Mouse (Mus musculus) forebrain, embryonic 11.5 days (tissue): Measurements from ENCODE around the gene Proz. TPM values are rescaled to one million over a fixed set of nuclear protein-coding genes. Genes with fewer than 3 reads are reported as not detected.

Experiments
- ATAC-seq: fragments of 200-750 bp; cut with Nextera tagmentation; replicated peaks from 2 replicates; pipeline ENCODE4 v1.8.0; 2017; ENCODE audit warnings: moderate TSS enrichment; ENCODE audit not compliant: low FRiP score
- DNase-seq: peaks from one replicate; pipeline ENCODE4 v3.0.0-alpha.2; 2017; ENCODE audit warnings: low spot score
- H3K27ac ChIP-seq: fragments of 300-500 bp; sonication (generic); 2 replicates; pipeline ENCODE4 v1.5.1; 2014; ENCODE audit warnings: low read depth, low read length
- H3K27me3 ChIP-seq: fragments of 300-500 bp; sonication (generic); 2 replicates; pipeline ENCODE4 v1.6.1; 2014; ENCODE audit warnings: mild to moderate bottlenecking, low read length, mixed read lengths; ENCODE audit not compliant: control insufficient read depth, insufficient read depth
- H3K36me3 ChIP-seq: fragments of 300-500 bp; sonication (generic); 2 replicates; pipeline ENCODE4 v1.6.1; 2014; ENCODE audit warnings: mild to moderate bottlenecking, low read length, moderate library complexity, mixed read lengths; ENCODE audit not compliant: control insufficient read depth, insufficient read depth
- H3K4me1 ChIP-seq: fragments of 300-500 bp; sonication (generic); replicated peaks from 2 replicates; pipeline ENCODE4 v1.6.1; 2014; ENCODE audit warnings: low read length, mixed read lengths; ENCODE audit not compliant: control insufficient read depth, insufficient read depth
- H3K4me2 ChIP-seq: fragments of 300-500 bp; sonication (generic); 2 replicates; pipeline ENCODE4 v1.6.1; 2014; ENCODE audit warnings: low read depth, mild to moderate bottlenecking, low read length, moderate library complexity, mixed read lengths; ENCODE audit not compliant: severe bottlenecking
- H3K4me3 ChIP-seq: fragments of 300-500 bp; sonication (generic); 2 replicates; pipeline ENCODE4 v1.5.1; 2014; ENCODE audit warnings: low read depth, low read length
- H3K9ac ChIP-seq: fragments of 300-500 bp; sonication (generic); 2 replicates; pipeline ENCODE4 v1.6.1; 2014; ENCODE audit warnings: low read length
- H3K9me3 ChIP-seq: fragments of 300-500 bp; sonication (generic); 2 replicates; pipeline ENCODE4 v1.6.1; 2016; ENCODE audit warnings: low read length, mixed read lengths; ENCODE audit not compliant: control insufficient read depth
- WGBS: fragments of 180-500 bp; shearing (Covaris S2); extraction: QIAGEN DNeasy Blood & Tissue Kit; methylation state at CpG from one replicate; pipeline ENCODE4 v1.1.7; 2014; 5-methylcytosine and 5-hydroxymethylcytosine counted together
- polyA plus RNA-seq: library from polyadenylated mRNA; unstranded; fragments of >200 nt; fragmentation: Nextera tagmentation; extraction: Ambion mirVana; gene quantifications from 2 replicates; pipeline ENCODE4 v1.2.1, GENCODE M21; 2014

The Proz gene
- polyA plus RNA-seq, 1 experiment from 2014 or later = 0.79 TPM

DNA sequence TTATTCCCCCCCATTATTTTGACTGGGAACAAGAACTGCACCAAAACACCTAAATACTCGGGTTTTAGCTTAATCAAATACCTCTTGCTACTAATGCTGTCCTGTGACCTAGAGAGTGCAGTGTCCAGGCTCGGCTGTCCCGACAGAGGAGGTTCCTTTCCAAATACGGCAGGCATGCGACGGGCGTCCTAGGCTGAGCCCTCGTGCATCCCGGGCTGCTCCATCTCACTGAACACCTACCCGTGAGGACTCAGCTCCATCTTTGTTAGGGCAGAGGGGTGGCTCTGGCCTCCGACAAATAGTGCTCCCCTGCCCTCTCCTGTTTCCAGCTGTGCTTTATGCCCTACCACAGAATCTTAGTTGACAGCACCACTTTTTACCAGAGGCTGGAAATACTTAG, 51.2 kb downstream of the Proz start:
- H3K9me3 ChIP-seq = no peaks in the 10 kb centered on the region
- no peak overlapping the region for H3K27ac ChIP-seq
- no peaks in the 10 kb centered on the region for H3K4me1 ChIP-seq
- no peak overlapping the region for H3K9ac ChIP-seq
- no peaks in the 10 kb centered on the region for H3K27me3 ChIP-seq
- ATAC-seq (no peak), DNase-seq (no peak)
- H3K4me3 ChIP-seq = no peak overlapping the region
- no peaks in the 10 kb centered on the region; the same call in 1 of the 2 replicates for H3K36me3 ChIP-seq
- no peak overlapping the region for H3K4me2 ChIP-seq
- WGBS = 90% methylated on average over 11 of the region's 11 CpGs

DNA sequence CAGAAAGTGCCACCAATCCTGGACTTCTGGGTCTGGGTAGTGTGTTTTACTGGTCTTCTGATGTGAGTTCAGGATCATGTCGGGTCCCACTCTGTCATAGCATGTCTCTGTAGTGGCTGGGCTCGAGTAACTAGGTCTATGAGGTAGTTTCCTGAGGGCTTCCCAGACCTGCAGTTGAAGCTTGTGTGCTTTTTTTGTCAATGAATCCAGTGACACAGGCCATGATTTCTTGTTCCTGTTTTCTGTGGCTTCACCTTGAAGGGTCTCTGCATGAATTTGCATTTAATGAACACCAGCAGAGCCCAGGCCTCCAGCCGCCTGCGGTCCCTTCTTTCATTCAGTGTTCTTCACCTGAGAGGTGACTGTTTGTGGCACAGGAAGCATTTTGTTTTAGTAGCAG, 52.5 kb downstream of the Proz start:
- Histone ChIP-seq H3K27me3 (no peaks in the 10 kb centered on the region), H3K4me1 (no peaks in the 10 kb centered on the region), H3K27ac (no peak overlapping the region), H3K36me3 (no peaks in the 10 kb centered on the region; the same call in 1 of the 2 replicates), H3K4me3 (no peak overlapping the region), H3K4me2 (no peak overlapping the region), H3K9me3 (no peaks in the 10 kb centered on the region), H3K9ac (no peak overlapping the region)
- DNase-seq (no peak), ATAC-seq (no peak)
- WGBS = 95% methylated on average over 4 of the region's 4 CpGs

DNA sequence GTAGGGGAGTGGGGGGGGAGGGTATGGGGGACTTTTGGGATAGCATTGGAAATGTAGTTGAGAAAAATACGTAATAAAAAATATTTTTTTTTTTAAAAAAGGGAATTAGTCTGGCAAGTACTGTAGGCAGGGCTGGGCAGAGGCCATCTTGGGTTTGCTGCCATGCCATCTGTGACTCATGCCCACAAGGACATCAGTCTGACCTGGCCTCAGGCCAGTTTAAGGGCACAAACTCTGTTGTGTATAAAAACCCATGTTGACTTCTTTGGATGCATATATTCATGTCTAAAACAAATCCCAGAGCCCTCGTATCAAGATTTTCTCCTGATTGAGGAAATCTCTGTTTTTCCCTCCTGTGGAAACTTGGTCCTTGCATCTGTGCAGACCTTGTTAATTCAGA, 56.4 kb downstream of the Proz start:
- Histone ChIP-seq H3K4me3 (no peak overlapping the region), H3K9ac (no peak overlapping the region), H3K4me2 (no peak overlapping the region), H3K4me1 (no peaks in the 10 kb centered on the region), H3K9me3 (no peaks in the 10 kb centered on the region), H3K27me3 (no peaks in the 10 kb centered on the region), H3K27ac (no peak overlapping the region), H3K36me3 (no peaks in the 10 kb centered on the region; the same call in 1 of the 2 replicates)
- 96% methylated on average over 2 of the region's 2 CpGs for WGBS
- DNase-seq (no peak), ATAC-seq (no peak)

DNA sequence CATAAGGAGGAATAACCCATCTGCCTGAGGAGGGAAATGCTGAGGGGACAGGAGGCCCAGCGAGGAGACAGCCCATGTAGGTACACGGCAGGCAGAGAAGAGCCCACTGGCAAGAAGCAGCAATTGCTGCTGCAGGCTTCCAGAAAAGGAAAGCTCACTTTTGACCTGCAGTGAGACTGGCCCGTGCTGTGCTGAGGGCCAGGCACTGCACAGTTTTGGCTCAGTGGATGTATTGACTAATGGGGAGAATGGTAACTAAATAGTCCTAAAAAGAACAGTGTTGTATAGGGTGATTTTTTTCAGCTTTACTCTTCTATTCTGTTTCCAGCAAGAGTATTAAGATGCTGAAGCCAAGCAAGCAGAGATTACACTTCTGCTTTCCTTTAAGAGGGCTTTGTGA, 57.8 kb downstream of the Proz start:
- no peak for DNase-seq
- no peak overlapping the region for H3K4me3 ChIP-seq
- ATAC-seq = no peak
- no peak overlapping the region for H3K27ac ChIP-seq
- no peaks in the 10 kb centered on the region for H3K9me3 ChIP-seq
- WGBS = 88% methylated on average over 3 of the region's 3 CpGs
- H3K4me2 ChIP-seq = no peak overlapping the region
- H3K9ac ChIP-seq = no peak overlapping the region
- H3K36me3 ChIP-seq = no peaks in the 10 kb centered on the region; the same call in 1 of the 2 replicates
- no peaks in the 10 kb centered on the region for H3K27me3 ChIP-seq
- H3K4me1 ChIP-seq = no peaks in the 10 kb centered on the region

DNA sequence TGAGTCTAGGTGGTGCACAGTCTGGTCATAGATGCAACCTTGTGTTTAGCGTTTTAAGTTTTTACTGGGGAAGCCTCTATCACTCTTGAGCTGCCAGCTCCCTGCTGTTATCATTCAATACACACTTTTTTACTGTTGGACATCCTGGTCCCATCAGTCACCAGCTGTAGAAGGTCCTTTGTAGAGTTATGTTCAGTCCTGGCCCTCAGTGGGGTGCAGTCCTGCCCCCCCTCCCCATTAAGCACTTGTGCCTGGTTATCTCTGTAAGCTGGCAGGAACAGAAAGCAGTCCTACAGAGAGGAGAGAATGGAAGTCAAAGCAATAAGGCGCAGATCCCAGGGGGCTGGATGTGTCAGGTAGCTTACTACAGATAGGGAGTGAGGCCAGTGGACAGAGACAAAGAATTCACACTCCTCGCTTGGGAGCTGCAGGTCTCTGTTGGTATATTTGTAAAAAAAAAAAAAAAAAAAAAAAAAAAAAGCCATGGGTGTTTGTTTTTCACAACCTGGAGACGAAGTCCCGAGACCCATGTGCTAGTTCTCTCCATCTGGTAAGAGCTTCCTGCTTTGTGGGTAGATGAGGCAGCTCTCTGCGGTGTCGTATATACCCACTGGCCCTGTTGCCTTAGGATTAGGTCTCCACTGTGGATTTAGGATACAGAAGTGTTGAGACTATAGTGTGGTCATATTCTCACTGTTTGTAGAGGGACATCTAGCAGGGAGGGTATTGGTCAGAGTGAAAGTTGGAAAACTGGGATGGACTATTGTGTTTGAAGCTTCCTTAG, 60.4 kb downstream of the Proz start:
- no peak for DNase-seq
- peaks cover 2% of the 10 kb centered on the region for H3K36me3 ChIP-seq

DNA sequence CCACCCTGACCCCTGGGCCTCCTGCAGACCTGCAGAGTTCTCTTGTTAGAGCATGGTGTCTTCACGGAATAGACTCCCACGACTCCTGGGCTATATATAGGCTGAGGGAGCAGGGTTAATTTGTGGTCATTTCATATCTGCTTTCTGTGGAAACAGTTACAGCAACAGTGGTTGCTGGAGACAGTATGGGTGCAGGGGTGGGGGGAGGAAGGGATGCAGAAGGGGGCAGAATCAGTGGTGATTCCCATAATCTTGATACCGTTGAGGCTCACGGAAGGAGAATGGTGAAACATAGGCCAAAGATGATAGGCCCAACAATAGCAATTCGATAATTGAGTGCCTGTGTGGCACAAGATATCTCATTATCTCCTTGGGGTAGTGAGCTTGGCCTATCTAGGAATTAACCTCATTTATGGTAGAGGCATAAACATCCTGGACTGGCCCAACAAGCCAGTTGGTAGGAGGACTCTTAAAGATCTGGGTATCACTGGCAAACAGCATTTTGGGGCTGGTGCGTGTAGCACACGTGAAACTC, 62.2 kb downstream of the Proz start:
- ATAC-seq = no peak
- H3K36me3 ChIP-seq = peaks cover 2% of the 10 kb centered on the region
- 97% methylated on average over 7 of the region's 7 CpGs for WGBS

More for the DNA sequence above, 60.4 kb downstream of the Proz start:
- Histone ChIP-seq H3K4me1 (no peaks in the 10 kb centered on the region), H3K4me3 (no peak overlapping the region), H3K27me3 (no peaks in the 10 kb centered on the region), H3K27ac (no peak overlapping the region), H3K9me3 (no peaks in the 10 kb centered on the region), H3K9ac (no peak overlapping the region), H3K4me2 (no peak overlapping the region)
- 93% methylated on average over 7 of the region's 7 CpGs for WGBS
- no peak for ATAC-seq

DNA sequence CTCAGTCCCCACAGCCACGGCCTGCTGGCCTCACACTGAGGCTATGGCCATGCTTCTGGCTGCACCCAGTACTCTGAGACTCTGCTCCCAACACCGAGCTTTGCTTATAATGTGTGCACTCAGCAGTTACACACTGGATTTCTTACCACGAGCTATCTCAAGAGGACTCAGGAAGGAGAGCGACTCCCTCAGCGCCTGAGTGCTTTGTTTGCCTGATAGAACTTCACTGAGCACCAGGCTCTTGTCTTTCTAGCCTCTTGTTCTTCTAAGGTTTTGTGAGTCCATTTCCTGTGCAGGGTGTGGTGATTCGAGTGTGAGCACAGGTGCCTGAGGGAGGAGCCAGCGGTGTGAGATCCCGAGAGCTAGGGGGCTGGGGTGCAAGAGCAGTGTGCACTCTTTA, 64.2 kb downstream of the Proz start:
- no peaks in the 10 kb centered on the region for H3K27me3 ChIP-seq
- no peaks in the 10 kb centered on the region for H3K4me1 ChIP-seq
- no peak overlapping the region for H3K4me2 ChIP-seq
- peaks cover 2% of the 10 kb centered on the region for H3K36me3 ChIP-seq
- no peak overlapping the region for H3K27ac ChIP-seq
- H3K9ac ChIP-seq = no peak overlapping the region
- ATAC-seq (no peak), DNase-seq (peak; percentile 17)
- 93% methylated on average over 8 of the region's 8 CpGs for WGBS
- no peak overlapping the region for H3K4me3 ChIP-seq
- no peaks in the 10 kb centered on the region for H3K9me3 ChIP-seq

More for the DNA sequence above, 62.2 kb downstream of the Proz start:
- H3K4me3 ChIP-seq = no peak overlapping the region
- no peak overlapping the region for H3K9ac ChIP-seq
- no peaks in the 10 kb centered on the region for H3K4me1 ChIP-seq
- H3K27ac ChIP-seq = no peak overlapping the region
- H3K4me2 ChIP-seq = no peak overlapping the region
- no peaks in the 10 kb centered on the region for H3K27me3 ChIP-seq
- H3K9me3 ChIP-seq = no peaks in the 10 kb centered on the region
- DNase-seq = no peak
